Mouse (Mus musculus): ENCODE measurements at regions not wholly inside any gene's neighbourhood (a gene's known extent, or its start where the extent isn't known, plus 50 kb on each side); places are given as distances from the start of the nearest gene placed in this dataset.

- 79% methylated on average over 9 of the region's 9 CpGs for WGBS
- no peak for TF ChIP-seq CTCF (IDR thresholded peaks at IDR 0.05; ENCODE audit: control insufficient read depth, insufficient read depth, low read length)
- no peak for TF ChIP-seq POLR2A (IDR thresholded peaks at IDR 0.05; ENCODE audit: borderline replicate concordance, control insufficient read depth, low read depth, low read length)
Measured at GRCm38 (mm10) chr15:6245950-6246894, 53.4 kb upstream of the Dab2 start.

DNA sequence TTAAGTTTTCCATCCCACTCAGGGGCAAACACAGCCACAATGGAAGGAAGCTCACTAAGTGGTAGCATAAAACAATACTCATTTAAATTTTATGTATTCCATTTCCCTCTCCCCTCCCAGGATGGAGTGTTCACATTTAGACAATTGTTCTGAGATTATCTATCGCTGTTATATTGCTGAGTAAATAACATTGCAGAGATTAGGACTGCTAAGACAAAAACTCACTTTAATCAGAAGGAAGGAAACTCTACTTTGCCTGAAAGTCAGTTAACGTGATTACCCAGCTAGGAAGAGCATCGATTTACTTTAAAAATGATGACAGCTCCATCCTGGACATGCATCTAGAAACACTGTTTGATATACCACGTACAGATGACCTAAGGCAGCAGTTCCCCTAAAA, 51.1 kb upstream of the Dab2 start:
- H3K27ac ChIP-seq (ENCODE audit: control insufficient read depth, insufficient read depth, low read depth, low read length, poor library complexity): no peak overlapping the region
- TF ChIP-seq CTCF (IDR thresholded peaks at IDR 0.05; ENCODE audit: control insufficient read depth, insufficient read depth, low read length) (no peak), POLR2A (IDR thresholded peaks at IDR 0.05; ENCODE audit: borderline replicate concordance, control insufficient read depth, low read depth, low read length) (no peak)

More at GRCm38 (mm10) chr15:6245950-6246894, 53.4 kb upstream of the Dab2 start:
- Histone ChIP-seq H3K4me3 (replicated peaks; ENCODE audit: control insufficient read depth, low read depth, low read length) (no peak overlapping the region), H3K4me1 (ENCODE audit: control insufficient read depth, insufficient read depth, low read length) (no peaks in the 10 kb centered on the region), H3K27ac (ENCODE audit: control insufficient read depth, insufficient read depth, low read depth, low read length, poor library complexity) (no peak overlapping the region)

More for the DNA sequence above, 51.1 kb upstream of the Dab2 start:
- WGBS: 61% methylated on average over 4 of the region's 4 CpGs
- H3K4me3 ChIP-seq (replicated peaks; ENCODE audit: control insufficient read depth, low read depth, low read length): no peak overlapping the region
- no peaks in the 10 kb centered on the region for H3K4me1 ChIP-seq (ENCODE audit: control insufficient read depth, insufficient read depth, low read length)

Measured in bone marrow, adult 2 months (tissue).